Mouse (Mus musculus): ENCODE measurements at regions not wholly inside any gene's neighbourhood (a gene's known extent, or its start where the extent isn't known, plus 50 kb on each side); places are given as distances from the start of the nearest gene placed in this dataset.

DNA sequence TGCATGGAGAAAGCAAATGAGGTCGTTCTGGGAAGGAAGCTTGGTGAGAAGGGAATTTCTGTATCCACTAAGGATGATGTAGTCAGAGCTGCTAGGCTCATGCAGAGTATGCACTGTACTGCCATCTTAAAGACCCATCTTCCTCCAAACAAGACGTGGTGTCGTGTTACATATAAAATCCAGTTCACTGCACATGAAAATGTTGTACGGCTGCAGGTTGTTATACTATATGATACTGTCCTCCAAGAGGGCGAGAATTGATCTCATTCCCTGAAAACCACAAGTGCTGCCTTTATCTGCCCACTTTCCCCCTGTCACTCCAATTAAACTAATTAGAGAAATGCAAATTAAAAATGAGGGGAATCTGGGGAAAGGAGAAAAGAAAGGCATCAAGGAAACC lies 295.5 kb upstream of the Marcks start:
- TF ChIP-seq GATA1 (IDR thresholded peaks at IDR 0.05; ENCODE audit: borderline replicate concordance, low read length) = no peak
- no peak for TF ChIP-seq CTCF (IDR thresholded peaks at IDR 0.05; ENCODE audit: low read depth, low read length)

Data from G1E (cell line).